Mouse (Mus musculus): ENCODE data around the gene Uso1.

Uso1 gene

GRCm38 (mm10) chr5:92137239-92138046 lies at the start of gene Uso1:
Gene Uso1, plus strand, starts transcription at chr5:92137938.
- peak; percentile 97 for DNase-seq (ENCODE audit: low read depth, low spot score)

GRCm38 (mm10) chr5:92093263-92094061 lies 44.3 kb upstream of the Uso1 start:
- no peak for DNase-seq (ENCODE audit: low read depth, low spot score)

- DNase-seq (ENCODE audit: low read depth, low spot score) = no peak
Observed at GRCm38 (mm10) chr5:92094062-92094415, 43.7 kb upstream of the Uso1 start.

GRCm38 (mm10) chr5:92096786-92097185 lies 41.0 kb upstream of the Uso1 start:
- DNase-seq (ENCODE audit: low read depth, low spot score) = no peak

GRCm38 (mm10) chr5:92097779-92098178 lies 40.0 kb upstream of the Uso1 start:
- DNase-seq (ENCODE audit: low read depth, low spot score) = no peak

- no peak for DNase-seq (ENCODE audit: low read depth, low spot score)
Observed at GRCm38 (mm10) chr5:92098351-92099109, 39.2 kb upstream of the Uso1 start.

- peak; percentile 90 for DNase-seq (ENCODE audit: low read depth, low spot score)
Observed at GRCm38 (mm10) chr5:92101601-92102000, 36.1 kb upstream of the Uso1 start.

GRCm38 (mm10) chr5:92103062-92103461 lies 34.7 kb upstream of the Uso1 start:
- DNase-seq (ENCODE audit: low read depth, low spot score) = no peak

GRCm38 (mm10) chr5:92103816-92104415 lies 33.8 kb upstream of the Uso1 start:
- DNase-seq (ENCODE audit: low read depth, low spot score) = peak; percentile 64

GRCm38 (mm10) chr5:92106327-92107125 lies 31.2 kb upstream of the Uso1 start:
- peak; percentile 94 for DNase-seq (ENCODE audit: low read depth, low spot score)

- DNase-seq (ENCODE audit: low read depth, low spot score) = peak; percentile 58
Observed at GRCm38 (mm10) chr5:92107282-92107681, 30.5 kb upstream of the Uso1 start.

- DNase-seq (ENCODE audit: low read depth, low spot score) = no peak
Observed at GRCm38 (mm10) chr5:92110818-92111355, 26.9 kb upstream of the Uso1 start.

GRCm38 (mm10) chr5:92112175-92112574 lies 25.6 kb upstream of the Uso1 start:
- DNase-seq (ENCODE audit: low read depth, low spot score) = no peak

- peak; percentile 100 for DNase-seq (ENCODE audit: low read depth, low spot score)
Observed at GRCm38 (mm10) chr5:92112585-92112984, 25.2 kb upstream of the Uso1 start.

GRCm38 (mm10) chr5:92113484-92113883 lies 24.3 kb upstream of the Uso1 start:
- peak; percentile 89 for DNase-seq (ENCODE audit: low read depth, low spot score)

- no peak for DNase-seq (ENCODE audit: low read depth, low spot score)
Observed at GRCm38 (mm10) chr5:92114223-92114622, 23.5 kb upstream of the Uso1 start.

GRCm38 (mm10) chr5:92114939-92115338 lies 22.8 kb upstream of the Uso1 start:
- no peak for DNase-seq (ENCODE audit: low read depth, low spot score)

GRCm38 (mm10) chr5:92117823-92118403 lies 19.8 kb upstream of the Uso1 start:
- DNase-seq (ENCODE audit: low read depth, low spot score) = peak; percentile 95

GRCm38 (mm10) chr5:92121636-92122035 lies 16.1 kb upstream of the Uso1 start:
- DNase-seq (ENCODE audit: low read depth, low spot score) = no peak

GRCm38 (mm10) chr5:92125446-92125845 lies 12.3 kb upstream of the Uso1 start:
- DNase-seq (ENCODE audit: low read depth, low spot score) = no peak

Data from R1 (cell line).